Mouse (Mus musculus): ENCODE data around the gene Faap20. TPM values are rescaled to one million over a fixed set of nuclear protein-coding genes. Genes with fewer than 3 reads are reported as not detected.

Gene Faap20
- polyA plus RNA-seq, 1 experiment from 2014 or later = 66.8 TPM

DNA sequence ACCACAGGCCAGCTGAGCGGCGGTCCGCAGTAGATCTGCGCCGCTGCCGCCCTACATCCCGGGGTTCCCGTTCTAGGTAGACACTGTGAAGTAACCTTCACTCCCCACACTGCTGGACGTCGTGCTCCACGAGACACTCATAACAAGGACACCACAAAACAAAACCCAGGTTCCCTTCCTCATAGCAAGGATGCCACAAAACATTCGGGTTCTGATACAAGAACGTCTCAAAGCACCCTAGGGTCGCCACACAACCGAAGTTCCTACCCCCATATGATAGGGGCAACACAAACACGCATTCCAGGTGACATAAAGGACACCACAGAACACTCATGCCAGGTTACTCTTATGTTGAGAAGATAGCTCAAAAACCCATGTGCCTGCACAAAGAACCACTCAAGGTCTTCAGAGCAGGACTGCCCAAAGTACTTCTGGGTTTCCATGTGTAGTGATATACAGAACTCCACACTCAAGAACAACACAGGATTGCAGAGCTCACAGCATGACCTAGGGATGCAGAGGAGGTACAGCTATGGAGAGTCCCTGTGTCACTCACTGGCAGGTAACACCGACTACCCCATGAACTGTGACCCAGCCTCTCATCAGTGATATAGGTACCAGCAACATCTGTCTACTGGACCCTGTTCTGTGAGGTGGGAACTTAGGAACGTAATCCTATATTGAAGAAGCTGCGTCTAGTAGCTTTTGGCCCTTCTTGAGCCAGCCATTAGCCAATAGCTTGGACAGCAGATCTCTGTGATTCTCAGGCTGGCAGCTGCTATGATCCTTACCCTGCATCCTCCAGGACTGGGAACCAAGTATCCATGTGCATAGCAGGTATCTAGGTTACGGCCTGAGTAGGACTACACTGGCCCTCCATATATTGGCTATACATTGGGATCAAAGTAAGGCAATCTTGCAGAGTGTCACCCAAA, 25.7 kb upstream of the Faap20 start:
- no peak for ATAC-seq (replicated peaks; ENCODE audit: insufficient number of reproducible peaks, low FRiP score, low TSS enrichment)
- Histone ChIP-seq H3K4me3 (ENCODE audit: low read depth, low read length) (peak overlapping the region; percentile 94), H3K4me1 (ENCODE audit: control insufficient read depth, insufficient read depth, low read length) (peaks cover 27% of the 10 kb centered on the region), H3K27me3 (ENCODE audit: control insufficient read depth, insufficient read depth, low read length) (no peaks in the 10 kb centered on the region), H3K4me2 (peak overlapping the region; percentile 73), H3K9ac (ENCODE audit: low read depth, low read length) (peak overlapping the region; percentile 91), H3K9me3 (replicated peaks; ENCODE audit: control insufficient read depth, low read length) (no peaks in the 10 kb centered on the region), H3K36me3 (ENCODE audit: control insufficient read depth, insufficient read depth, low read length) (no peaks in the 10 kb centered on the region), H3K27ac (ENCODE audit: low read depth, low read length) (peak overlapping the region; percentile 97)
- 33% methylated on average over 20 of the region's 20 CpGs for WGBS (ENCODE audit: insufficient replicate concordance)

DNA sequence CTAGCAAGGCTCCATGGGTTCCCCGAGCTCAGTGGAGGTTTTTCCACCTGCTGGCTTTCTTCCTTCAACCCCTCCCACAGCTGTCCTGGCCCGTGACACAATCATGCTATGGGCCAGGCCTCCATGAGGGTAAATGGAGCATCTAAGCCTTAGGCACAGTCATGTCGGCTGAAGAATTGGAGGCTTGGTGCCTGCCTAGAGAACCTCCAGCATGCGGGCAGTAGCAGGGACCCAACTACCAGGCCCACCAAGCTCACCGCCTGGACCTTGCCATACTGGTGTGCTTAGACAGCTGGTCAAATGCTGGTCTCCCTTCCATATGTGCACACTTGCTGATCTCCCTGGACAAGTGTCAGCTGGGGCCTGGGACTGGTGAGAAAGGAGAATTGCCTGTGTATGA, 23.7 kb upstream of the Faap20 start:
- ATAC-seq (replicated peaks; ENCODE audit: insufficient number of reproducible peaks, low FRiP score, low TSS enrichment) = no peak
- peaks cover 7% of the 10 kb centered on the region for H3K4me1 ChIP-seq (ENCODE audit: control insufficient read depth, insufficient read depth, low read length)
- no peaks in the 10 kb centered on the region for H3K27me3 ChIP-seq (ENCODE audit: control insufficient read depth, insufficient read depth, low read length)
- 77% methylated on average over 5 of the region's 5 CpGs for WGBS (ENCODE audit: insufficient replicate concordance)
- H3K4me2 ChIP-seq = no peak overlapping the region
- H3K9me3 ChIP-seq (replicated peaks; ENCODE audit: control insufficient read depth, low read length) = no peaks in the 10 kb centered on the region
- H3K27ac ChIP-seq (ENCODE audit: low read depth, low read length) = no peak overlapping the region
- H3K9ac ChIP-seq (ENCODE audit: low read depth, low read length) = no peak overlapping the region
- no peak overlapping the region for H3K4me3 ChIP-seq (ENCODE audit: low read depth, low read length)
- no peaks in the 10 kb centered on the region for H3K36me3 ChIP-seq (ENCODE audit: control insufficient read depth, insufficient read depth, low read length)

DNA sequence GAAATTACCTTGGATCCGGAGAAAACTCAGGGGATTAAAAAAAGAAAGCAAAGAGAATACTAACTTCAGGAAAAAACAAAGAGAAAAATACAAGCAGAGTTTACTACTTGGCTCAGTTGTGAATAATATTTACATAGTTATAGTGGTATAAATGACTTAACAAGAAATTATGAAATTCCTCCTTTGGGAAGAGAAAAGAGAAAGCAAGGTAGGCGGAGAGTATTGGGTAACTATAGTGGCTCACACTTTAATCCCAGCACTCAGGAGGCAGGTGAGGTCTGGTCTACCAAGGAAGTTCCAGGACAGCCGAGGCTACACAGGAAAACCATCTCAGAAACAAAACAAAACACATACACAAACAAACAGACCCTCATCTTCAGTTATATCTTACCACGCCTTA, 21.6 kb upstream of the Faap20 start:
- Histone ChIP-seq H3K4me2 (no peak overlapping the region), H3K9ac (ENCODE audit: low read depth, low read length) (no peak overlapping the region), H3K27ac (ENCODE audit: low read depth, low read length) (no peak overlapping the region), H3K4me1 (ENCODE audit: control insufficient read depth, insufficient read depth, low read length) (peaks cover 11% of the 10 kb centered on the region), H3K9me3 (replicated peaks; ENCODE audit: control insufficient read depth, low read length) (no peaks in the 10 kb centered on the region), H3K27me3 (ENCODE audit: control insufficient read depth, insufficient read depth, low read length) (no peaks in the 10 kb centered on the region), H3K36me3 (ENCODE audit: control insufficient read depth, insufficient read depth, low read length) (no peaks in the 10 kb centered on the region), H3K4me3 (ENCODE audit: low read depth, low read length) (no peak overlapping the region)
- ATAC-seq (replicated peaks; ENCODE audit: insufficient number of reproducible peaks, low FRiP score, low TSS enrichment) = no peak
- 75% methylated on average over 4 of the region's 4 CpGs for WGBS (ENCODE audit: insufficient replicate concordance)

DNA sequence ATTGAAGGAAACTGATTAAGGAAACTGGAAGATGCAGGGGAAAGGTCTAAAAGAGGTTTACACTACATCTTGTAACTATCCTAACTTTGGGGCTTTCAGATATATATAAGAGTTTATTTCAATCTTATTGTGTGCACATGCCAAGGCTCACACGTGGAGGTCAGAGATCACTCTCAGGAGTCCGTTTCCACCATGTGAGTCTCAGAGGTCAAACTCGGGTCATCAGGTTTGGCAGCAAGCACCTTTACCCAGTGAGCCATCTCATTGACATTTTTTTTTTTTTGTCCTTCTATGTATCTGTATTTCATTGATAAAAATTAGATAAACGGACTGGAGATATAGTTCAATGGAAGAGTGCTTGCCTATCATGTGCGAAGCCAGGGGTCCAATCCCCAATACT, 21.1 kb upstream of the Faap20 start:
- Histone ChIP-seq H3K9ac (ENCODE audit: low read depth, low read length) (no peak overlapping the region), H3K4me3 (ENCODE audit: low read depth, low read length) (no peak overlapping the region), H3K27me3 (ENCODE audit: control insufficient read depth, insufficient read depth, low read length) (no peaks in the 10 kb centered on the region), H3K9me3 (replicated peaks; ENCODE audit: control insufficient read depth, low read length) (no peaks in the 10 kb centered on the region), H3K27ac (ENCODE audit: low read depth, low read length) (no peak overlapping the region), H3K4me2 (no peak overlapping the region), H3K4me1 (ENCODE audit: control insufficient read depth, insufficient read depth, low read length) (peaks cover 13% of the 10 kb centered on the region), H3K36me3 (ENCODE audit: control insufficient read depth, insufficient read depth, low read length) (no peaks in the 10 kb centered on the region)
- no peak for ATAC-seq (replicated peaks; ENCODE audit: insufficient number of reproducible peaks, low FRiP score, low TSS enrichment)
- WGBS (ENCODE audit: insufficient replicate concordance) = 65% methylated on average over 5 of the region's 5 CpGs

DNA sequence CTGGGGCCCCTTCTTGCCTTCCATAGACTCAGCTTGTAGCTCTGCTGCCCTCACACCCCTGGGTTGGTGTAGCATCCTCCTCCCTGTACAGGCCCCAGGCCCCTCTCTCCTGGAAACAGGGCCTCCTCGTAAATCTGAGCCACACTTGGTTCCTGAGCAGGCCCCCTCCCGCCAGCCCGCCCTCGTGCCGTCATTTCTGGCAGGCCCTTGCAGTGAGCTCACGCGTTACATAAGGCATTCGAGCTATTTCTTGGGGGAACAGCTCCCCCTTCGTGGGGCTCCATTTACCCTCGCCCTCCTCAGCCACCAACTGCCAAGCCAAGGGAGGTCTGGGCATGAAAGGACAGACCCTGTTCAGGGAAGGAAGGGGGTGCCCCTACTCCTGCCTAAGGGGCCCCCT, 15.7 kb upstream of the Faap20 start:
- H3K4me3 ChIP-seq (ENCODE audit: low read depth, low read length) = no peak overlapping the region
- WGBS (ENCODE audit: insufficient replicate concordance) = 12% methylated on average over 10 of the region's 10 CpGs
- peak overlapping the region; percentile 100 for H3K27ac ChIP-seq (ENCODE audit: low read depth, low read length)
- no peaks in the 10 kb centered on the region for H3K9me3 ChIP-seq (replicated peaks; ENCODE audit: control insufficient read depth, low read length)
- peaks cover 47% of the 10 kb centered on the region for H3K4me1 ChIP-seq (ENCODE audit: control insufficient read depth, insufficient read depth, low read length)
- peak overlapping the region; percentile 61 for H3K4me2 ChIP-seq
- peak overlapping the region; percentile 72 for H3K9ac ChIP-seq (ENCODE audit: low read depth, low read length)
- peak; percentile 28; the same call in 1 of the 2 replicates for ATAC-seq (replicated peaks; ENCODE audit: insufficient number of reproducible peaks, low FRiP score, low TSS enrichment)
- no peaks in the 10 kb centered on the region for H3K27me3 ChIP-seq (ENCODE audit: control insufficient read depth, insufficient read depth, low read length)
- no peaks in the 10 kb centered on the region for H3K36me3 ChIP-seq (ENCODE audit: control insufficient read depth, insufficient read depth, low read length)

DNA sequence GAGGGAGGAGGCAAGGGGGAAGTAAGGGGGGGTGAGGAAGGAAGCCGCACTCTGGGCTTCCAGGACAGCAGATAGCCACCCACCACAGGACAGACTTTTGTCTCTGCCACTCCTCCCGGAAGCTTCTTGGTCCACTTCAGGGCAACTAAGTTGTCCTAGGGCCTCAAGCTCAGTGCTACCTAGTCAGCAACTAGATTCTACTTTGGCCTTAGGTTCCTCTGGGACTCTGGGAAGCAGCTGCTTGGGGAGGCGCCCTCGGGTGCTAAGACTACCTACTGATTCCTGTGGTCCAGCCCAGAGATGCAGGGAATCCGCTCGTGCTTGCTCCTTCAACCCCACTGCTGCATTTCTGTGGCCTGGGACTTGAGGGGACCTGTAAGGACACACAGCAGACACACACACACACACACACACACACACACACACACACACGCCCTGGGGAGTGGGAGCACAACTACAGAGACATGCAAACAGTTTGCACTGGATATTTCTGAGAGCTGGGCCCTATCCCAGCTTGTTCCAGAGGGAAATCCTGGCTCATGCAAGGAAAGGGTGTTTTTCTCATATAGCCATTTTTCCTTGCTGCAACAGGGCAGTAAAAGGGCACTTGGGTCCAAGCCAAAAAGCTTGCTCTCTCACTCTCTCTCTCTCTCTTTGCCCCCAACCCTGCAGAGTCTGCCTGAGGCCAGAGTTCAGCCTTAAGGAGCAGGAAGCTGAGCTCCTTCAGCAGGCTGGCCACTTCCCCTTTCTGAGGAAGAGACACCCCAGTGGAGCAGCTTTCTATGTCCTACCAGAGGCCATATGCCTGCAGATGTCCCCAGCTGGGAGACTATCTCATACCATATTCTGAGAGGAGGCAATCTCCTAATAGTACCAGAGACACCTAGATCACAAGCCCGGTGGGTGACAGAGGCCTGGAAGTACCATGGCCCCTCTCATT, 15.0 kb upstream of the Faap20 start:
- H3K9me3 ChIP-seq (replicated peaks; ENCODE audit: control insufficient read depth, low read length) = no peaks in the 10 kb centered on the region
- no peaks in the 10 kb centered on the region for H3K27me3 ChIP-seq (ENCODE audit: control insufficient read depth, insufficient read depth, low read length)
- no peaks in the 10 kb centered on the region for H3K36me3 ChIP-seq (ENCODE audit: control insufficient read depth, insufficient read depth, low read length)
- H3K9ac ChIP-seq (ENCODE audit: low read depth, low read length) = peak overlapping the region; percentile 72
- peaks cover 47% of the 10 kb centered on the region for H3K4me1 ChIP-seq (ENCODE audit: control insufficient read depth, insufficient read depth, low read length)
- peak overlapping the region; percentile 61 for H3K4me2 ChIP-seq
- ATAC-seq (replicated peaks; ENCODE audit: insufficient number of reproducible peaks, low FRiP score, low TSS enrichment) = no peak
- WGBS (ENCODE audit: insufficient replicate concordance) = 44% methylated on average over 8 of the region's 8 CpGs
- peak overlapping the region; percentile 100 for H3K27ac ChIP-seq (ENCODE audit: low read depth, low read length)
- peak overlapping the region; percentile 16; the same call in 1 of the 2 replicates for H3K4me3 ChIP-seq (ENCODE audit: low read depth, low read length)

DNA sequence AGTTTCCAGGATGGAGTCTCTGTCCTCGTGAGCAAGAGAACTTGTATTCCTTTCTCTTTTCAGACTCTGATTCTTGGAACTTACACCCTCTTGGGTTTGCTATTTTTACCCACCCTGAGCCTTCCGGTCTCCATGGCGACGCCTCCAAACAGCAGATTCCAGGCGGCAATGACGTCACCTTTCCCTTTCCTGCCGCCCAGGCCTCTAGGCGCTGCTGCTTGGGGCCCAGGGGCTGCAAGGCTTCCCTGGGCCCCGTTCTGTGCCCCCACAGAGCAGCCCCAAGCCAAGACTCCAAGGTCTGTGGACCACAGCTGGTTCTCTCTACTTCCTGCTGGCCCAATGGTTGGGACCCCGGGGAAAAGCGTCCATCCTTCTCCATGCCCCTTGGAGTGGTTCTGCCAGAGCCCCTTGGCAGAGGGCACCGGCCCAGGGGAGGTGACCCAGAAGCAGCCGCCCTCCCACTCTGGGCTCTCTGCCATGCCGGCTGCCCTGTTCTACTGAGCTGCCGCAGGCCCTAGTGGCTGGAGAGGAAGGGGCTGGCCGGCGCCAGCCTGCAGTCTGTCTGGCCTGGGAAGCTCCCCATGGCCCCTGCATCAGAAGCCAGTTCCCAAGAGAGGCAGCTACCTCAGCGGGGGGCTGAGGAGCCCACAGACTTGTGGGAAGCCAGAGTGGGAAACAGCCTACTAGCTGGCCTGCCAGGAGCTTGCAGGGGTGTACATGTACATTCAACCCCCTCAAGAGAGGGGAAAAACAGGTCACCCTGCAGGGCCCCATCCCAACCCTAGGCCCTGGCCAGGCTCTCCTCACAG, 14.1 kb upstream of the Faap20 start:
- Histone ChIP-seq H3K4me3 (ENCODE audit: low read depth, low read length) (peak overlapping the region; percentile 21), H3K4me2 (peak overlapping the region; percentile 61), H3K4me1 (ENCODE audit: control insufficient read depth, insufficient read depth, low read length) (peaks cover 47% of the 10 kb centered on the region), H3K27me3 (ENCODE audit: control insufficient read depth, insufficient read depth, low read length) (no peaks in the 10 kb centered on the region), H3K9me3 (replicated peaks; ENCODE audit: control insufficient read depth, low read length) (no peaks in the 10 kb centered on the region), H3K27ac (ENCODE audit: low read depth, low read length) (peak overlapping the region; percentile 100), H3K36me3 (ENCODE audit: control insufficient read depth, insufficient read depth, low read length) (no peaks in the 10 kb centered on the region), H3K9ac (ENCODE audit: low read depth, low read length) (peak overlapping the region; percentile 72)
- 5% methylated on average over 18 of the region's 18 CpGs for WGBS (ENCODE audit: insufficient replicate concordance)
- peak; percentile 76 for ATAC-seq (replicated peaks; ENCODE audit: insufficient number of reproducible peaks, low FRiP score, low TSS enrichment)
